Mouse (Mus musculus): ENCODE results near the gene Khdc1a. TPM values are rescaled to one million over a fixed set of nuclear protein-coding genes. Genes with fewer than 3 reads are reported as not detected.

The Khdc1a gene
- total RNA-seq, 4 experiments from 2014 or later, result not detected

GRCm38 (mm10) chr1:21391138-21391671, 41.8 kb downstream of the Khdc1a start:
- DNase-seq (ENCODE audit: low spot score in 2 of 2), result no peak

Other genes with a start within 250 kb of the Khdc1a start
- 1 to 10 TPM in 2 of 4 experiments, under 1 TPM in 2; 0.73 to 1.5 (median 1.0) TPM for gene Tmem14a, start 131.1 kb upstream of the Khdc1a start, total RNA-seq (2022)
- 1 to 10 TPM in 2 of 4 experiments, under 1 TPM in 2; 0.48 to 1.2 (median 0.86) TPM for gene Gsta3, start 109.1 kb upstream of the Khdc1a start, total RNA-seq (2022)
- gene Khdc1c, start 18.7 kb downstream of the Khdc1a start, total RNA-seq (2022), result not detected
- not detected for gene Khdc1b, start 33.9 kb downstream of the Khdc1a start, total RNA-seq (2022)

Data from gastrocnemius, adult 8-10 months (tissue).